Mouse (Mus musculus): ENCODE measurements around the gene Smyd1.
"Not testable (repeated sequence)": the region's sequence is repeated elsewhere in the genome, so short reads cannot be mapped to it uniquely, and the experiment has no call there.

The Smyd1 gene

DNA sequence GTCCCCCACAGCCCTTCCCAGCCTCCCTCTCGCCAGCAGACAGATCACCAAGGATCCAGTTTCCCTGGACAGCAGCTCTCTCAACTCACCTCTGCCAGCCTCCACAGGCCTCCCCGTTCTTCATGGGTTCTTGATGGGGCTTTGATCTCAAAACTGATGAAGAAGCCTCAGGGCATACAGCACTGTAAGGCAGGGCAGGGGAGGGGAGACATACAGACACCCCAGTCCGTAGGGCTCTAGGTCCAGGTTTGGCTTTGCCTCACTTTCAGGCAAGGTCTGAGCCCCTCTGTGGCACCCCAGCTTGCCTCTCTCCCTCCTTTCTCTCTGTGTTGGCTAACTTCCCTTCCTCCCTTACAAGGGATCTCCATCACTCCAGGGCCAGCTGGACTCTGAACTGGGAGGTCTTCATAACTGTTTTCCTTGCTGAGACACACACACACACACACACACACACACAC lies at the start of gene Smyd1:
TSS of gene Smyd1 (minus strand) at position 408 of the 458 bp plus-strand sequence.
- DNase-seq (ENCODE audit: low spot score) = no peak

DNA sequence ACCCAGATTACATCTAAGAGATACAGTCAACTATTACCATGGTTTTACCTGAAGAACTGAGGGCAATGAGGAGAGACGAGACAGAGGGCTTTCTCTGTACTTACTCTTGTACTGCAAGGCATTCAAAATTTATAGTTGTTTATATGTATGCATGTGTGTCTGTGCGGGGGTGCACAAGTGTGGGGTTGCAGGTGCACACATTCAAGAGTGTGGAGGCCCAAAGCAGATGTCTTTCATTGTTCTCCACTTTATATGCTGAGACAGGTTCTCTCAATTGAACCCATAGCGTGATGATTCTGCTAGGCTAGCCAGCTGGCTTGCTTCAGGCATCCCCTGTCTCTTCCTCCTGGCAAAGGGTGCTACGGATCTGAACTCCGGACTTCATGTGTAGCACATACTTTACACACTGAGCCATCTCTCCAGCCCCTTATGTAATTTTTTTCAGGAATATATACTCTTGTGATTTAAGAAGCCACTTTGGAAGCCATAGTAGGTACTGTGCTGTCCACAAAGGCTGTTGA lies 49.1 kb upstream of the Smyd1 start:
- no peak for DNase-seq (ENCODE audit: low spot score)

GRCm38 (mm10) chr6:71369416-71369815 lies 47.4 kb upstream of the Smyd1 start:
- no peak for DNase-seq (ENCODE audit: low spot score)

DNA sequence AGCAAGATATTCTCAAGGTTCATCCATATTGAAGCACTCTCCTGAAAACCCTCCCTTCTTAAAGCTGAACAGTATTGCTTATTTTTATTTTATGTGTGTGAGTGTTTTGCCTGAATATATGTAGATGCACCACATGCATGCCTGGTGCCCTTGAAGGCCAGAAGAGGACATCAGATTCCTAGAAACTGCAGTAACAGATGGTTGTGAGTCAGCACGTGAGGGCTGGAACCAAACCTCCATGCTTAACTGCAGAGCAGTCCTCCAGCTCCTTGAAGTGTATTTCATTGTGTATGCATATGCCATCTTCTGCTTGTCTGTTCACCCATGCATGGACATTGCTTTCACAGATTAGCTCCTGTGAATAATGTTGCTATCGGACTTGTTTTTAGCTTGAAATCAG lies 42.0 kb upstream of the Smyd1 start:
- DNase-seq (ENCODE audit: low spot score) = no peak

DNA sequence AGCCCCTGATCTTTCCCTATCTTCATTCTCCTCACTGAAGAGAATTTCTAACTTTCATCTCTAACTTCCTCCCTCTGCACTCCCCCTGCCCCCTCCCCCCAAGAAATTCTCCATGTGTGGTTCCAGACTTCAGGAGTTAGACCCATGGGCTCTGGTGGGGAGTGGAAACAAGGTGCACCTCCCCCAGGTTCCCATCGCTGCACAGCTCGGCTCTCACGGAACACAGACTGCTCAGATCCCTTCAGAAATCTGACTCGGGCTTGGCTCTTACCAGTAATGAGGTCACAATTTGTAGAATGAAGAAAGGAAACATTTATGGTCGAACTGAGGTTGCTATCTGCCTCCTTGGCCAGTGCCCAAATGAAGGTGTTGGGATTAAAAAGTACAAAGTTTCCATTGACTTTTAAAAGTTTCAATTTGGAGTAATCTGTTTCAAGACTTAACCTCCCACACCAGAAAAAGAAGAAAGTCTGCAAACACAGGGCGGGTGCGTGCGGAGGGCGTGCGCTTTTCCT lies 39.2 kb upstream of the Smyd1 start:
- DNase-seq (ENCODE audit: low spot score) = no peak

DNA sequence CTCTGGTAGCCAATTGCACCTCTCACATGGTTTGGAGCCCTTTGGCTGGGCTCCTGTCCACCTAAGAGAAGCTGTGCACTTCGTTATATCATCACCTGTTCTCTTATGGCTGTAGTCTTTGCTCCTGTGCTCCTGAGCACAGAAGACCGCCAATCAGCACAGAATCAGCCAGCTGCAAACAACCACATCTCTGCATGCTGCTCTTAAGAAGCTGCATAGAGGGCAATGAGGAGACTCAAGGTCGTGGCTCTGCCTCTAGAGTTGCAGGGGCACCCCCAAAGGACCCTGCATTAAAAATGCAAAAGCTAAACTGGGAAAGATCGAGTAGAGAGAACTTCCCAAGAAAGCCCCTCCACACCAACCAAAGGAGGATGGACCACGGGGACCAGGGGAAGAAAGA lies 38.7 kb upstream of the Smyd1 start:
- no peak for DNase-seq (ENCODE audit: low spot score)

GRCm38 (mm10) chr6:71360221-71360620 lies 38.2 kb upstream of the Smyd1 start:
- no peak for DNase-seq (ENCODE audit: low spot score)

DNA sequence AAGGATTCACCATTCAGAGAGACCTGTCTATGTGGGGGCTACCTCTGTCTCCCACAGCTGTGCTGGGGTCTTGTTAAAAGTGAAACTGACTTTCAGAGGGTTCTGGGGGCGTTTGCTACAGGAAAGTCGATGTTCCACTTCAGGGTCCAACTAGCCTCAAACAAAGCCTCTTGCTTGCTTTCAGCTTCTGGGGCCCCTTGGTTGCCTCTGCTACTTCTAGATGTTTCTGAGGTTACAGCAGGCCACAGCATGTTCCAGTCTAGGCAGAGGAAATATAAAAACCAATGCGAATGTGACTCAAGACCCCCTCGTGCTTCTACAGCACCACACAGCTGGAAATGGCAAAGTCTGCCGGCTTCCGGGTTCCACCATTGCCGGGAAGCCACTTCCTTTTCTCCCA lies 35.5 kb upstream of the Smyd1 start:
- DNase-seq (ENCODE audit: low spot score) = no peak

GRCm38 (mm10) chr6:71353722-71354121 lies 31.7 kb upstream of the Smyd1 start:
- DNase-seq (ENCODE audit: low spot score) = no peak

GRCm38 (mm10) chr6:71352866-71353427 lies 30.9 kb upstream of the Smyd1 start:
- DNase-seq (ENCODE audit: low spot score) = no peak

DNA sequence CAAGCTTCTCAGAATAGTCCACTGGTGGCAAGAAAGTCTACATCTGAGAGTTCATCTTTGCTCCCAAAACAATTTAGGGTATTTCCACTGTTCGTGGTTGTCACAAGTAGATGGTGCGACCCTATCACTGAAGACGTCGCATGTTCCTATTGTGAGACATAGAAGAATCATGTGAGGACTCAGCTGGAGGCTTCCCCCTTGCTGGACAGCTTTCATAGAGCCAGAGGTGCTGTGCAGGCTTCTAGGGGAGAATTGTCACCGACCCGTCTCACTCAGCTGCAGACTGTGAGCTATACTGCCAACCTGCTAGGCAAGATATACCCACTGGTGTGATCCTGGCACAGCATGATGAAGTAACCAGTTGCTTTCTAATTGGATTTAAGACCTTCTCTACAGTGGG lies 30.2 kb upstream of the Smyd1 start:
- DNase-seq (ENCODE audit: low spot score) = no peak

DNA sequence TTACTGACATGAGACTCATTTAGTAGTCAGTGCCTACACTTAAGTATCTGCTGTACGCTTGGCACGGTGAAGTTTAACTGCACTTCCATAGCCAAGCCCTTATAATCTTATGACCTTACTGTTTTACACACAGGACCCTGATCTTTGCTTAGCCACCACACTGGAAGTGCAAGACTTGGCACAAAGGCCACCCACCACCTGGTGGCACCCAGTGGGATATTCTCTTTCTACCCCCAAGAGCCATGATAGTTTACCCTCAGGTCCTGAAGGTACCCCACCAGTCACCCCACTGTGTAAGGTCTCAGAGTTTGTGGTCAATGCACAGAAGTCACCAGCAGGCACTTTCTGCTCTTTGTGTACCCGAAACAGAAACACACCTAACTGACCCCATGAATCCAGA lies 29.2 kb upstream of the Smyd1 start:
- no peak for DNase-seq (ENCODE audit: low spot score)

DNA sequence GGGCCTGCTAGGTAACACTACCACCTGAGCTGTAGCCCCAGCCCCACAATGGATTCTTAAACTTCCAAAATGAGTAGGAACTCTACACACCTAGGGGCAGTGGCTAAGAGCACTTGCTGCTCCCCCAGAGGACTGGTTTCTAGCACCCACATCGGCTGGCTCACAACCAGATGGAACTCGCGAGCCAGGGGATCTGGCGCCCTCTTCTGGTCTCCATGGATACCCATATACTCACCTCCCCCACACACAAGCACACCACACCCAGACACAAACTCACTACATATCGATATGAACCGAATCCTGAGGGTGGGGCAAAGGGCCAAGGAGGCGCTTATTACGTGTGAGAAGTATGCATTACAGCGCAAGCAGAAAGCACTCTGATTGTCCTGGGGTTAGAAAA lies 26.0 kb upstream of the Smyd1 start:
- DNase-seq (ENCODE audit: low spot score) = no peak

DNA sequence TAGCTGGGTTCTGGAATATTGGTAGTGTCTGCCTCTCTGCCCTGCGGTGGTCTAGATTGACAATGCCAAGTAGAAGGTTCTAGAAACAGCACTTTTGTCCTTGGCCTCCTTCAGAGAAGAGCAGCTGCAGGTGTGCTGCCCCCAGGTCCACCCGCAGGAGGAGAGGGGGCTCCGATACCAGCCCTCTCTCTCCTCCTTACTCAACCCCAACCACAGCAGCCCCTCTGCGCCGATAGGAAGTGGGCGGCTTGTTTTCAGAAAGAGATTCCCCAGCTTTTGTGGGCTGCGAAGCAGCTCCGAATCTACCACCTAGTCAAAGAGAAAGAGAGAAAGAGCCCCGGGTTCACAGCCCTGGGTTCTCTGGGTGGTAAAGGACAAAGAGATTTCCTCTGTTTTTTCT lies 19.1 kb upstream of the Smyd1 start:
- no peak for DNase-seq (ENCODE audit: low spot score)

- DNase-seq (ENCODE audit: low spot score) = no peak
Observed at GRCm38 (mm10) chr6:71339351-71339750, 17.3 kb upstream of the Smyd1 start.

- DNase-seq (ENCODE audit: low spot score) = no peak
Observed at GRCm38 (mm10) chr6:71338941-71339340, 16.9 kb upstream of the Smyd1 start.

DNA sequence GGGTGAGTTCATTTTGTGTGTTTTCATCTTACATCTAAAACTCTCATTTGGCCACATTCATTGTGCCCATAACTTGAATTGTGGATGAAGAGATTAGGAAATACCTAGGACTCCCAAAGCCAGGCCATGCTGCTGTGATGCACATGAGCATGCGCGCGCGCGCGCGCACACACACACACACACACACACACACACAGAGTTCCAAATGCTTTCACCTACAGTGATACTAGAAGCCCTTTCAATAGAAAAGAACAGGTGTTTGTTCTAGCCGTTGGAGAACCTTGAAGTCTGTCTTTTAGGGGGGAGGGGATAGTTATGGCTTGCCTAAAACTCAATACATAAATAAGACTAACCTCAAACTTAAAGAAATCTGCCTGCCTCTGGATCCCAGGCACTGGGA lies 15.6 kb upstream of the Smyd1 start:
- DNase-seq (ENCODE audit: low spot score) = no peak

- DNase-seq (ENCODE audit: low spot score) = no peak
Observed at GRCm38 (mm10) chr6:71333578-71334273, 11.7 kb upstream of the Smyd1 start.

DNA sequence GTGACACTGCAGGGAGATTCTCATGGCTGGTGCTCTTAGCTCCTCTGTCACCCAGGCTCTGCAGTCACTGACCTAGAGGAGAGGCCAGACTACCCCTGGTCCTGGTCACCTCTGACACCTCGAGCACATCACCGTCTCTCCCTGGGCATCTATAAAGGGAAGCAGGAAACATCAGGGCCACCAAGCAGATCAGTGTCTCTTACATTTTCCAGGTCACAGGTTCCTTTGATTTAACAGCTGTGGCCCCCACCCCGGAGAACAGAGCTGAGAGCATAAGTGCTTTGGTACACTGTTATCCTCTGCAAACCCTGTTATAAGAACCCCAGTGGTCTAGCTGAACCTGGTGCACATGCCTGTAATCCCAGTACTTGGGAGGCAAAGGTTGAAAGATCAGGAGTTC lies 11.0 kb upstream of the Smyd1 start:
- no peak for DNase-seq (ENCODE audit: low spot score)

GRCm38 (mm10) chr6:71332236-71332965 lies 10.4 kb upstream of the Smyd1 start:
- DNase-seq (ENCODE audit: low spot score) = no peak

GRCm38 (mm10) chr6:71331491-71331890 lies 9.5 kb upstream of the Smyd1 start:
- not testable (repeated sequence) for DNase-seq (ENCODE audit: low spot score)

DNA sequence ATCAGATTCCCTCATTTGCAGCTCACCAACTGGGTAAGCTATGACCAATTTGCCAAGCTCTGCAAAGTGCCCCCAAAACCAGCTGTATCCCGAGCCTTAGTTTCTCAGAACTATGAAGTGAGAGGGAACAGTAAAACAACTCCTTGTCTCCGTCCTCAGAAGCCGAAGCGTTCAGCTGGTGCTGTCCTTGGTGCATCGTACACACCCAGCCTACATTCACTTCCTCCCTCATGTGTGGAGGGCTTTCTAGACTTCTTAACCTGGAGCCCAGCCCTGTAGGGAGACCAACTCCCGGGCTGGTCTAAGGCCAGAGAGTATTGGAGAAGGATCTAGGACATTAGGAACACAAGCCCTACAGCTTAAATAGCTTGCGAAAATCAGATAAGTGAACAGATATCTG lies 8.5 kb upstream of the Smyd1 start:
- no peak for DNase-seq (ENCODE audit: low spot score)

- DNase-seq (ENCODE audit: low spot score) = no peak
Observed at GRCm38 (mm10) chr6:71329881-71330280, 7.8 kb upstream of the Smyd1 start.
